Mouse (Mus musculus): ENCODE measurements around the gene Ism1. TPM values are rescaled to one million over a fixed set of nuclear protein-coding genes. Genes with fewer than 3 reads are reported as not detected.

Gene Ism1
- polyA plus RNA-seq, 1 experiment from 2014 or later = 1.6 TPM

DNA sequence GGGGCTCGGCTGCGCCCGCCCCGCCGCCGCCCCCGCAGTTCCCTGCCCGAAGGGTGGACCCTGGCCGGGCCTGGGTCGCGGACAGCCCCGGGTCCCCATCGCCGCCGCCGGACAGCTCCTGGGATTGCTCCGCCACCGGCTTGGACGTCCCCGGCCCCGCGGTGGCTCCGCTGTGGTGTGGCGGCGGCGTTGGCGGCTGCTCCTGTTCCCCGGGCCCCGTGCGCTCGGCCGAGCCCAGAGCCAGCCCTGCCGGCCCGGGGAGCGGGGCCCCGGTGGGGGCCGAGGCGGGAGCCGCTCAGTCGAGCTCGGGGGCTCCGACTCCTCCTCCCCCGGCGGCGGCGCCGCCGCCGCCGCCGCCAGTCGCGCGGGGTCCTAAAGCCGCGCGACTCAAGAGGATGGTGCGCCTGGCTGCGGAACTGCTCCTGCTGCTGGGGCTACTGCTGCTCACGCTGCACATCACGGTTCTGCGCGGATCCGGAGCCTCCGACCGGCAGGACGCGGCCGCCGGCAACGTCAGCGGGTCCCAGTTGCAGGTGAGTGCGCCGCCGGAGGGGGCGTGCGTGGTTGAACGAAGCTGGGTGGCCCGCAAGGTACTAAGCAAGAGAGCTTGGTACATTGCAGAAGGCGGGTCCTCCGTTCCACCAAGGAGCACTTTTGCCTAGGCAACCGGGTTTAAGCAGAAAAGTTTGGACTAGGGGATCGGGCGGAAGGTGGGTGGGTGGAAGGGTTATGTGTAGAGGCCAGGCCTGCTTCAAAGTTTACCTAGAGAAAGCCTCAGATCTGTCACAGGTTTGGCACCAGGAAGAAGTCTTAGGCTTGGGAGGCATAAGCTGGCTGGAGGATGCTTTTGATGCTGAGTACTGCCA, 530 bp downstream of the Ism1 start:
- Histone ChIP-seq H3K4me3 (replicated peaks) (peak overlapping the region; percentile 91), H3K9ac (peak overlapping the region; percentile 66), H3K9me3 (no peaks in the 10 kb centered on the region), H3K4me2 (peak overlapping the region; percentile 99), H3K27ac (peak overlapping the region; percentile 77), H3K4me1 (0 out of 2 replicates have a peak, but pooled peaks cover 5% of the 10 kb centered on the region), H3K27me3 (replicated peaks) (0 out of 2 replicates have a peak, but pooled peaks cover 12% of the 10 kb centered on the region), H3K36me3 (no peaks in the 10 kb centered on the region)
- under 1% methylated on average over 77 of the region's 84 CpGs for WGBS
- ATAC-seq (ENCODE audit: insufficient read depth, low FRiP score, low read depth) = peak; percentile 83

GRCm38 (mm10) chr2:139682540-139682939, 4.6 kb downstream of the Ism1 start:
- Histone ChIP-seq H3K27me3 (replicated peaks) (0 out of 2 replicates have a peak, but pooled peaks cover 1% of the 10 kb centered on the region), H3K4me3 (replicated peaks) (no peak overlapping the region), H3K36me3 (no peaks in the 10 kb centered on the region), H3K9me3 (no peaks in the 10 kb centered on the region), H3K4me1 (no peaks in the 10 kb centered on the region), H3K9ac (no peak overlapping the region), H3K4me2 (no peak overlapping the region), H3K27ac (no peak overlapping the region)
- no peak for ATAC-seq (ENCODE audit: insufficient read depth, low FRiP score, low read depth)
- WGBS = 59% methylated on average over 3 of the region's 3 CpGs

DNA sequence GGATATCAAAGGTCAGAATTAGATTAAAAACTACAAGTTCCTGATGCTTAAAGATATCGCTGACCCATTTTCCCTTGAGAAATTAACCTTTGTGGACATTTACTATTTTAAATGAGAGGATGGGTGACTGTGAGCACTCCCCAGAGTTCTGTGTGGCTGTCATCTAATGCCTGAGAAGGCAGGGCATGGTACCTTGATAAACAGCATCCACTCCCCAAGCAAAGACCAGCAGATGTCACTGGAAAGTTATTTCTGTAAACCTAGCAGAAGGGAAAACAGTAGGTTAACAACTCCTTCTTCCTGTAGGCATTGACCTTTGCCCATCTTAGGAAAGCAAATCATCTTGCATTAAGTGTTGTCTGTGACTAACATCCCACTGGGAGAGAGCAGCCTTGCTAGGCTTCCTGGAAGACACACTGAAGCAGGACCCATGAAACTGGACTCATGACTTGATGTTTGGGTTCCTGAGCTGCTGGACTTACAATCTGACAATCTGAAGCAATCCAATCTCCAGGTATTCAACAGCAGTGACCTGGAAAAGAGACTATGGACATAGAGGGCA, 11.5 kb downstream of the Ism1 start:
- Histone ChIP-seq H3K4me1 (no peaks in the 10 kb centered on the region), H3K9ac (no peak overlapping the region), H3K36me3 (no peaks in the 10 kb centered on the region), H3K4me3 (replicated peaks) (no peak overlapping the region), H3K4me2 (no peak overlapping the region), H3K27ac (no peak overlapping the region), H3K9me3 (no peaks in the 10 kb centered on the region), H3K27me3 (replicated peaks) (no peaks in the 10 kb centered on the region)
- no peak for ATAC-seq (ENCODE audit: insufficient read depth, low FRiP score, low read depth)
- 95% methylated on average over 1 of the region's 1 CpGs for WGBS

DNA sequence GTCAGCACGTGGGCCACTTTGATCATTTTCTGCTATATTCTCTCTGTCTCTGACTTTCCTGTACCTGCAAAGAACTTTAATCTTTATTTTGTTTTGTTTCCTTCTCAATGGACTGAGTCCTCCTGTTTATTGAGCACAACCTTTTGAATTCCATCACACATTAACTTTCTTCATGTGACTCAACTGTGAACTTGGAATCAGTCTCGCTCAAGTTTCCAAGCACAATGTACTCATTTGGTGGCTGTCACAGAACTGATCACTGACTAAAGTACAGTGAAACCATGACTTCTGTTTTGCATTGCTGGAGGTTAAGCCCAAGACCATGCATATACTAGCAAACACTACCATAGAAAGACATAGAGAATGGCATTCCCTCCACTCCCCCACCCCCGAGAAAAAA, 15.5 kb downstream of the Ism1 start:
- Histone ChIP-seq H3K9ac (no peak overlapping the region), H3K36me3 (no peaks in the 10 kb centered on the region), H3K9me3 (no peaks in the 10 kb centered on the region), H3K27me3 (replicated peaks) (no peaks in the 10 kb centered on the region), H3K27ac (no peak overlapping the region), H3K4me2 (no peak overlapping the region), H3K4me1 (no peaks in the 10 kb centered on the region), H3K4me3 (replicated peaks) (no peak overlapping the region)
- ATAC-seq (ENCODE audit: insufficient read depth, low FRiP score, low read depth) = no peak
- 88% methylated on average over 3 of the region's 3 CpGs for WGBS

DNA sequence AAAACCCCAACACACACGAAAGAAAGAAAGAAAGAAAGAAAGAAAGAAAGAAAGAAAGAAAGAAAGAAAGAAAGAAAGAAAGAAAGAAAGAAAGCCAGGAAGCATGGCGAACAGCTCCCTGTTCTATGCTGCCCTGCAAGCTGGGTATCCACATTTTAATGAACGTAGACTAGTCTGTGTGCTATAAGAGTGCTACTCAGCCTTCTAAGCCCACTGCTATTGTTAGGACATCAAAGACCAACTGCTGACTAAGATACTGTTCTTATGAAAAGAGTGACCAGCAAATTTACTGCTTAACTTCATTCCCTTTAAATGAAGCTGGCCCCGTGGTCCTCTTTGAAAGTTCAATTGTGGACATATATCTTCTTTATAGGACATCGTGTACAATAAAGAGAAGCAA, 16.7 kb downstream of the Ism1 start:
- no peak for ATAC-seq (ENCODE audit: insufficient read depth, low FRiP score, low read depth)
- Histone ChIP-seq H3K4me3 (replicated peaks) (no peak overlapping the region), H3K4me2 (no peak overlapping the region), H3K9me3 (no peaks in the 10 kb centered on the region), H3K27me3 (replicated peaks) (no peaks in the 10 kb centered on the region), H3K36me3 (no peaks in the 10 kb centered on the region), H3K9ac (no peak overlapping the region), H3K27ac (no peak overlapping the region), H3K4me1 (no peaks in the 10 kb centered on the region)
- 81% methylated on average over 5 of the region's 5 CpGs for WGBS

- no peaks in the 10 kb centered on the region for H3K27me3 ChIP-seq (replicated peaks)
- no peak for ATAC-seq (ENCODE audit: insufficient read depth, low FRiP score, low read depth)
- no peaks in the 10 kb centered on the region for H3K36me3 ChIP-seq
- no peaks in the 10 kb centered on the region for H3K9me3 ChIP-seq
- WGBS = 72% methylated on average over 2 of the region's 2 CpGs
- no peak overlapping the region for H3K9ac ChIP-seq
- no peak overlapping the region for H3K27ac ChIP-seq
- H3K4me3 ChIP-seq (replicated peaks) = no peak overlapping the region
- H3K4me1 ChIP-seq = no peaks in the 10 kb centered on the region
- no peak overlapping the region for H3K4me2 ChIP-seq
Measured at GRCm38 (mm10) chr2:139696578-139696977, 18.6 kb downstream of the Ism1 start.

DNA sequence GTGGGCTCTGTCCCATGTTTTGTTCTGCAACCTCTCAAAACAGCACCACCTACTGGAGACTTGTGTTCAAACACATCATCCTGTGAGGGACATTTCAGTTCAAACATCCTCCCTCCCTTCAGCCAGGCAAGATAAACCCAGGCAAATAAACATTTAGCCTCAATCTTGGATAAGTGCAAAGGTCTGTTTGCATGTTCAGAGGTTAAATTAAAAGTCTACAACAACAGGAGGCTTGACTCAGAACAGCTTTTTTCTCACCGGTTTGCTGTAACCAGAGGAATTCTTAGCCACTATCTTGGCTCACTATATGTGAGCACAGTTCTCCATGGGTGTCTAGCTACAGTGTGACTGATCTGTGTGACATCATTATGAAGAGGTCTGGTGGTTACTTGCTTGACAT, 22.6 kb downstream of the Ism1 start:
- no peak overlapping the region for H3K4me3 ChIP-seq (replicated peaks)
- H3K27me3 ChIP-seq (replicated peaks) = no peaks in the 10 kb centered on the region
- no peak overlapping the region for H3K9ac ChIP-seq
- no peaks in the 10 kb centered on the region for H3K9me3 ChIP-seq
- H3K36me3 ChIP-seq = no peaks in the 10 kb centered on the region
- H3K4me2 ChIP-seq = no peak overlapping the region
- 87% methylated on average over 1 of the region's 1 CpGs for WGBS
- H3K4me1 ChIP-seq = no peaks in the 10 kb centered on the region
- ATAC-seq (ENCODE audit: insufficient read depth, low FRiP score, low read depth) = no peak
- H3K27ac ChIP-seq = no peak overlapping the region

DNA sequence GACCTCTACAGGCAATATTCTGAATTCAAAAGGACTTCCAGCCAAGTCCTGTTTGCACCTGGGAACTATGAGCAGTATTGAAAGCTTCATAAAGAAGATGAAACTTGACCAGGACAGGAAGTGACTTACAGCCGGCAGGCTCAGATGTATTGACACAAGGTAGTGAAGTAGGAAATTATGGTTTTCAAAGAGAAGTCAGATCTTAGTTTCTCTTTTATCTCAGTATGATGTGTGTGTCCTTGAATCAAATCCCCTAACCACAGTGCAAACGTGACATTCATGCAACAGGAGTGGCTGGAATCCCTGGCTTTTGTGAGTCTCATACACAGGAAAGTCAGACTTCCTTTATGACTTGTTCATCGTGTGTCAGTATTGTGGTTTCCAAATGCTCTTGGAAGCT, 27.0 kb downstream of the Ism1 start:
- Histone ChIP-seq H3K4me3 (replicated peaks) (no peak overlapping the region), H3K9me3 (no peaks in the 10 kb centered on the region), H3K27me3 (replicated peaks) (no peaks in the 10 kb centered on the region), H3K36me3 (no peaks in the 10 kb centered on the region), H3K4me2 (no peak overlapping the region), H3K9ac (no peak overlapping the region), H3K4me1 (no peaks in the 10 kb centered on the region), H3K27ac (no peak overlapping the region)
- ATAC-seq (ENCODE audit: insufficient read depth, low FRiP score, low read depth) = no peak
- 68% methylated on average over 3 of the region's 3 CpGs for WGBS

- no peak overlapping the region for H3K27ac ChIP-seq
Measured at GRCm38 (mm10) chr2:139708194-139708899, 30.4 kb downstream of the Ism1 start.

GRCm38 (mm10) chr2:139711640-139712039, 33.7 kb downstream of the Ism1 start:
- no peaks in the 10 kb centered on the region for H3K36me3 ChIP-seq
- H3K9me3 ChIP-seq = no peaks in the 10 kb centered on the region
- H3K4me3 ChIP-seq (replicated peaks) = no peak overlapping the region
- WGBS = 44% methylated on average over 3 of the region's 3 CpGs
- ATAC-seq (ENCODE audit: insufficient read depth, low FRiP score, low read depth) = no peak
- no peak overlapping the region for H3K9ac ChIP-seq
- H3K4me2 ChIP-seq = no peak overlapping the region
- H3K27ac ChIP-seq = no peak overlapping the region
- no peaks in the 10 kb centered on the region for H3K27me3 ChIP-seq (replicated peaks)
- no peaks in the 10 kb centered on the region for H3K4me1 ChIP-seq

More at GRCm38 (mm10) chr2:139708194-139708899, 30.4 kb downstream of the Ism1 start:
- Histone ChIP-seq H3K4me2 (no peak overlapping the region), H3K4me1 (no peaks in the 10 kb centered on the region), H3K36me3 (no peaks in the 10 kb centered on the region), H3K27me3 (replicated peaks) (no peaks in the 10 kb centered on the region), H3K4me3 (replicated peaks) (no peak overlapping the region), H3K9ac (no peak overlapping the region), H3K9me3 (no peaks in the 10 kb centered on the region)
- 64% methylated on average over 6 of the region's 6 CpGs for WGBS
- ATAC-seq (ENCODE audit: insufficient read depth, low FRiP score, low read depth) = no peak

DNA sequence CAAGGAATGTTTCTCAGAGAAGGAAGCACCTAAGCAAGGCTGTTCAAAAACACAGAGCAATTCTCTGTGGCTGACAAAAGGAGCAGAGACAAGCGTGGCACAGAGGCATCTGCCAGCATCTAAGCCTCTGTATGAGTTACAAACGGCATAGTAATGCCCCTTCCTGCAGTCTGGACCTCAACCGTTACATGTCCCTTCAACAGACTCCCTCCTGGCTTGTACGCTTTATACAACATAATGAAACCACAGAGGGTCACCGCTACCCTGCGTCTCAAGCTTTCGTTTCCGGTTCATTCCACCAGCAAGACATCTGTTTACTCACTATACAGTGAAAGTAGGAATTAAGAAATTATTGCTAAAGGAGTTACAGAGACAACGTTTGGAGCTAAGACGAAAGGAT, 34.1 kb downstream of the Ism1 start:
- no peak overlapping the region for H3K4me3 ChIP-seq (replicated peaks)
- no peak for ATAC-seq (ENCODE audit: insufficient read depth, low FRiP score, low read depth)
- 85% methylated on average over 10 of the region's 10 CpGs for WGBS
- no peaks in the 10 kb centered on the region for H3K4me1 ChIP-seq
- no peak overlapping the region for H3K4me2 ChIP-seq
- H3K36me3 ChIP-seq = no peaks in the 10 kb centered on the region
- no peak overlapping the region for H3K27ac ChIP-seq
- no peak overlapping the region for H3K9ac ChIP-seq
- H3K9me3 ChIP-seq = no peaks in the 10 kb centered on the region
- no peaks in the 10 kb centered on the region for H3K27me3 ChIP-seq (replicated peaks)

DNA sequence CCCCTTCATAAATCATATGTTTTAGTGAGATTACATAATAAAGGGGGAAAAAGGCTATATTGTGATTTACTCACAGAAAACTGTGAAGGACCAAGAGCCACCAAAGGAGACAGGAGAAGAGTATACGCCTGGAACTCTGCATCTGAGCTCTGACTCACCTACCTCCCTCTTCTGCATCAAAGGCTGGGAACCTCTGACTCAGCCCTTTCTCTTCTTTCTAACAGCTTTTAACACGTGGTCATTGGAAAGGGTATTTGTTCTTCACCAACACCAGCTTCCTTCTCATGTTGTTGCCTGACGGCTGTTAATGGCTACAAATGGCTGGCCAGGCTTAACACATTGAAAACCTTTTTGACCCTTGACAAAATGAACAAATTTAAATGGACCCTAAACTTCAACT, 36.2 kb downstream of the Ism1 start:
- Histone ChIP-seq H3K9me3 (no peaks in the 10 kb centered on the region), H3K4me2 (no peak overlapping the region), H3K36me3 (no peaks in the 10 kb centered on the region), H3K27ac (no peak overlapping the region), H3K9ac (no peak overlapping the region), H3K4me1 (no peaks in the 10 kb centered on the region), H3K4me3 (replicated peaks) (no peak overlapping the region), H3K27me3 (replicated peaks) (no peaks in the 10 kb centered on the region)
- no peak for ATAC-seq (ENCODE audit: insufficient read depth, low FRiP score, low read depth)
- WGBS = 55% methylated on average over 3 of the region's 3 CpGs
